ENCODE assay signal across 21 mouse cellular contexts in the genomic region with DNA sequence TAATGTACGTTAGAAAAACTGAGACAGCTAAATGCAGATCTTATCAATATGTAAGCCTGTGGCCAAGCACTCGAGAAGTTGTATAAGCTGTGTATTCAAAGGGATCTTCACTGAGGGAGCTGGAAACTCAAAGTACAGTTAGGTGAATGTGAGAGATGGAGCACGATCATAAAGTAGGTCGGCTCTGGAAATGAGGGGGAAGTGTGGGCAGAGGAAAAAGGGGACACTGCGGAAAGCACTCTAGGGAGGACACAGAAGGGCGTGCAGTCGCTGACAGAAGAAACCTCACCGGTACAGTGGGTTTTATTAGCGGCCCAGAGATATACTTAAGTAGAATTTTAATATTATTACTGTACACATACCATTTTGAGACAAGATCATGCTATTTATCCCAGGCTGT.
"Had no signal": no experiment of that assay in that cellular context is flagged by ENCODE, and none has a peak within 500 bp of the region (broad histone marks: within the 10 kb centered on the region; RNA-seq: fewer than 3 reads in every experiment).

No protein-coding gene starts in this region.

- H3K9me3 ChIP-seq: limb, embryonic 10.5 days; limb, embryonic 13.5 days; liver, embryonic 12.5 days; liver, embryonic 15.5 days; lung, embryonic 15.5 days; megakaryocyte, embryonic 14.5 days had no signal

- DNase-seq: kidney, adult 9 months; kidney, postnatal 14 days; kidney, postnatal 4 days; layer of hippocampus, adult 9-11 months; liver; lung, adult 18-20 months; lung, postnatal 10 days; lung, postnatal 36 days; midbrain, embryonic 14.5 days; right cerebral cortex, postnatal 14 days; spleen, adult 18-20 months; thymus, postnatal 25 days had no signal

- H3K4me2 ChIP-seq: limb, embryonic 13.5 days; liver, embryonic 12.5 days; liver, embryonic 15.5 days; lung, embryonic 15.5 days; midbrain, embryonic 11.5 days had no signal

- H3K9ac ChIP-seq: limb, embryonic 13.5 days; liver, embryonic 12.5 days; liver, embryonic 15.5 days; lung, embryonic 15.5 days had no signal

- H3K27me3 ChIP-seq: limb, embryonic 13.5 days; liver, embryonic 12.5 days; liver, embryonic 15.5 days; lung, embryonic 15.5 days; megakaryocyte, embryonic 14.5 days had no signal

- H3K4me3 ChIP-seq: layer of hippocampus, adult 2 months; limb, embryonic 10.5 days; limb, embryonic 13.5 days; liver, embryonic 12.5 days; liver, embryonic 15.5 days; lung, embryonic 15.5 days; megakaryocyte, embryonic 14.5 days had no signal

- ATAC-seq: liver, embryonic 12.5 days had no signal

- H3K27ac ChIP-seq: layer of hippocampus, adult 2 months; limb, embryonic 10.5 days; limb, embryonic 13.5 days; liver, embryonic 12.5 days; liver, embryonic 15.5 days; lung, embryonic 15.5 days; stomach, postnatal 0 days had no signal

- H3K4me1 ChIP-seq: limb, embryonic 10.5 days; lung, embryonic 15.5 days had no signal
